Mouse (Mus musculus): ENCODE data around the gene Fkbp4. TPM values are rescaled to one million over a fixed set of nuclear protein-coding genes. Genes with fewer than 3 reads are reported as not detected.
A peak's percentile ranks its signal among the peaks of the same experiment; 100 is the strongest.

The Fkbp4 gene
- polyA plus RNA-seq, 1 experiment from 2014 or later = 180 TPM

DNA sequence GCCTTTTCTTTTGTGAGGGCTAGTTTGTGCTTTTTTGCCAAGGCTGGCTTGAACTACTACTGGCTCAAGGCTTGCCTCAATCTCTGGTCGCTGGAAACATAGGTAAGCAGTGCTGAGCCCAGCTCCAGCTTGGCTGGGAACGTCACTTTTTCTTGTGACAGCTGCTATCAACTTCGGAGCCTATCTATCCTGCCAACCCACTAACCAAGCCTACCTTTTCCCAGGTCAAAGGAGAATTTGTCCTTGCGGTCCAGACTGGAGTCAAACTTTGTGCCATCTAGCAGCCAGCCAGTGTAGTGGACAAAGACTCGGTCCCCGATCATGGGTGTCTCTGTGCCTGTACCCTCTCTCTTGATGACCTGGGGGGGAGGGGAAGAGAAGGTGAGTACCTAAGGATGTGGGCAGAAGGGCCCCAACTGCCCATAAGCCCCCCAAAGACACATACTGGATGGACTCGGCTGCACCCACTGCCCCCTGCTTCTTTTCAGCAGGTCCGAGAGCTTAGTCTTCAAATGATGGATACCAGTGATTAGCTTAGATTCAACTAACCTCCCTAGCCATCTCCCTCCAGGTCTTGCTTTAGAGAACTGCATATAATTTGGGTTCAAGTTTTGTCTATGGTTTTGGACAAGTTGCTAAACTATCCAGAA, 2.0 kb downstream of the Fkbp4 start:
- 0 out of 2 replicates have a peak, but pooled peaks cover 3% of the 10 kb centered on the region for H3K4me1 ChIP-seq (replicated peaks; ENCODE audit: control insufficient read depth, insufficient read depth)
- H3K27me3 ChIP-seq (ENCODE audit: control insufficient read depth, insufficient read depth, low read length) = no peaks in the 10 kb centered on the region
- no peak for TF ChIP-seq EP300 (optimal IDR thresholded peaks at IDR 0.05)
- no peak for TF ChIP-seq CTCF (IDR thresholded peaks at IDR 0.05; ENCODE audit: low read depth)
- 83% methylated on average over 8 of the region's 8 CpGs for WGBS
- H3K4me2 ChIP-seq (replicated peaks; ENCODE audit: low read depth) = peak overlapping the region; percentile 71
- H3K36me3 ChIP-seq (ENCODE audit: control insufficient read depth, insufficient read depth, low read length) = peaks cover 32% of the 10 kb centered on the region
- DNase-seq (ENCODE audit: low spot score) (no peak), ATAC-seq (ENCODE audit: low FRiP score, low TSS enrichment) (no peak)
- H3K9me3 ChIP-seq (ENCODE audit: control insufficient read depth, low read length) = no peaks in the 10 kb centered on the region
- 0 out of 2 replicates have a peak overlapping the region, but pooled peaks have one; percentile 8 for H3K27ac ChIP-seq (replicated peaks)
- H3K4me3 ChIP-seq (ENCODE audit: low read depth, low read length) = peak overlapping the region; percentile 90; the same call in 1 of the 2 replicates
- H3K9ac ChIP-seq (ENCODE audit: low read length) = no peak overlapping the region

DNA sequence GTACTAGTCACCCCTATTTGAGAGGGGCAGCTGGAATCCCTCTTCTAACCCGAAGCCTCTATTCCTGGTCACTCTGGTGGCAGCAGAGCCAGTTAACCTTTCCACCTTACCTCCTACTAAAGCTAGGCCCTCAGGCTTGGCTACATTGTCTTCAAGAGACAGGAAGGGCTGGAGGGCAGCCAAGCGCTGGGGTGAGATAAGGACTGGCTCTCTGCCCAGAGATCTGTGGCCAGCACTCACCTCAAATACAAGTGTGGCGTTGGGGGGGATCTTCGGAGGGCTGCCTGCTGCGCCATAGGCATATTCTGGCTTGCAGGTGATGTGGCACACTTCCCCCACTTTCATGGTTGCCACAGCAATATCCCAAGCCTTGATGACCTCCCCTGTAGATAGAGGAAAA, 3.0 kb downstream of the Fkbp4 start:
- H3K9ac ChIP-seq (ENCODE audit: low read length) = no peak overlapping the region
- peaks cover 32% of the 10 kb centered on the region for H3K36me3 ChIP-seq (ENCODE audit: control insufficient read depth, insufficient read depth, low read length)
- no peaks in the 10 kb centered on the region for H3K27me3 ChIP-seq (ENCODE audit: control insufficient read depth, insufficient read depth, low read length)
- no peak overlapping the region for H3K27ac ChIP-seq (replicated peaks)
- TF ChIP-seq CTCF (IDR thresholded peaks at IDR 0.05; ENCODE audit: low read depth) = no peak
- TF ChIP-seq EP300 (optimal IDR thresholded peaks at IDR 0.05) = no peak
- ATAC-seq (ENCODE audit: low FRiP score, low TSS enrichment) (no peak), DNase-seq (ENCODE audit: low spot score) (peak; percentile 70)
- H3K4me2 ChIP-seq (replicated peaks; ENCODE audit: low read depth) = no peak overlapping the region
- H3K4me1 ChIP-seq (replicated peaks; ENCODE audit: control insufficient read depth, insufficient read depth) = 0 out of 2 replicates have a peak, but pooled peaks cover 3% of the 10 kb centered on the region
- 57% methylated on average over 5 of the region's 5 CpGs for WGBS
- H3K9me3 ChIP-seq (ENCODE audit: control insufficient read depth, low read length) = no peaks in the 10 kb centered on the region
- H3K4me3 ChIP-seq (ENCODE audit: low read depth, low read length) = no peak overlapping the region

DNA sequence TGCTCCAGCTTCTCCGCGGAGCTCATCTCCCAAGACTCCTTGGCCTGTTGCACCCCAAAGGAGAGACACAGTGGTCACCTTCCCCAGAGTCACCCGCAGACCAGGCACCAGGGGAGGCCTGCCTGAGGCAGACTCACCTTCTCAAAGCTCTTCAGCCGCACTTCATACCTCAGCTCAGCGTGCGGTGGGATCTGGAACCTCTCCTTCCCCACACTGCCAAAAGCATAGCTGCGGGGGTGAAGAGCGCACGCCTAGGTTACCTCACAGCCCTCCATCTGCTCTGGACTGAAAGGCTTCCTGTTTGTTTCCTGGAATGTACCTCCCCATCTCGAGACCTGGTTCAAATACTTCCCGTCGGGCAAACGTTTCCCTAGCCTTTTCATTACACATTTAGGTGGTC, 4.9 kb downstream of the Fkbp4 start:
- H3K4me1 ChIP-seq (replicated peaks; ENCODE audit: control insufficient read depth, insufficient read depth) = no peaks in the 10 kb centered on the region
- 86% methylated on average over 13 of the region's 13 CpGs for WGBS
- no peaks in the 10 kb centered on the region for H3K27me3 ChIP-seq (ENCODE audit: control insufficient read depth, insufficient read depth, low read length)
- H3K4me3 ChIP-seq (ENCODE audit: low read depth, low read length) = no peak overlapping the region
- H3K4me2 ChIP-seq (replicated peaks; ENCODE audit: low read depth) = no peak overlapping the region
- TF ChIP-seq CTCF (IDR thresholded peaks at IDR 0.05; ENCODE audit: low read depth) (no peak), EP300 (optimal IDR thresholded peaks at IDR 0.05) (no peak)
- H3K9ac ChIP-seq (ENCODE audit: low read length) = no peak overlapping the region
- no peak for DNase-seq (ENCODE audit: low spot score)
- H3K9me3 ChIP-seq (ENCODE audit: control insufficient read depth, low read length) = no peaks in the 10 kb centered on the region
- H3K36me3 ChIP-seq (ENCODE audit: control insufficient read depth, insufficient read depth, low read length) = peaks cover 40% of the 10 kb centered on the region
- no peak overlapping the region for H3K27ac ChIP-seq (replicated peaks)
- ATAC-seq (ENCODE audit: low FRiP score, low TSS enrichment) = no peak

DNA sequence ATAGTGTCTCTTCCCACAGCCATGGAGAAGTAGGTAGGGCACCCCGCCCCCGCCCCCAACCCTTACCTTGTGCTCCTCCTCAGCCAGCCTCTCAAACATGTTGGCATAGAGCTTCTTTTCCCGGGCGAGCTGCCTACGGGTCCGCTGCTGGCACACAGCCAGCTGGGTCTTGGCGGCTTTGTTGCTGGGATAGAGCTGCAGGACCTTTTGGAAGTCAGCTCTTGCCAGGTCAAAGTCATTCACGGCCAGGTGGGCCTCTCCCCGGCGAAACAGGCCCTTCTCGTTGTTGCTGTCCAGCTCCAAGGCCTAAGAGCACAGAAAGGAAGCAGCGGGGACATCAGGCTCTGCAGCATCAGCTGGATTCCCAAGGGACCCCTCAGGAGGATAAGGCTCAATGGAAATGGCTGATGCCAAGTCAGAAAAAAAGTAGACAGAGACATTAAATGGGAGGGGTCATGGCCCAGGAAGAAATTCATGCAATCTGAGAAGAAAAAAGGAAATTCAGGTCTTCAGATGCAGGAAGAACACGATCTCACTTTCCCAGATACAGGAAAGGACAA, 6.0 kb downstream of the Fkbp4 start:
- TF ChIP-seq EP300 (optimal IDR thresholded peaks at IDR 0.05) = no peak
- TF ChIP-seq CTCF (IDR thresholded peaks at IDR 0.05; ENCODE audit: low read depth) = no peak
- WGBS = 71% methylated on average over 13 of the region's 13 CpGs
- Histone ChIP-seq H3K9me3 (ENCODE audit: control insufficient read depth, low read length) (no peaks in the 10 kb centered on the region), H3K36me3 (ENCODE audit: control insufficient read depth, insufficient read depth, low read length) (peaks cover 40% of the 10 kb centered on the region), H3K27me3 (ENCODE audit: control insufficient read depth, insufficient read depth, low read length) (no peaks in the 10 kb centered on the region), H3K4me1 (replicated peaks; ENCODE audit: control insufficient read depth, insufficient read depth) (no peaks in the 10 kb centered on the region), H3K9ac (ENCODE audit: low read length) (no peak overlapping the region), H3K4me3 (ENCODE audit: low read depth, low read length) (no peak overlapping the region), H3K27ac (replicated peaks) (no peak overlapping the region), H3K4me2 (replicated peaks; ENCODE audit: low read depth) (no peak overlapping the region)
- ATAC-seq (ENCODE audit: low FRiP score, low TSS enrichment) = no peak
- no peak for DNase-seq (ENCODE audit: low spot score)

DNA sequence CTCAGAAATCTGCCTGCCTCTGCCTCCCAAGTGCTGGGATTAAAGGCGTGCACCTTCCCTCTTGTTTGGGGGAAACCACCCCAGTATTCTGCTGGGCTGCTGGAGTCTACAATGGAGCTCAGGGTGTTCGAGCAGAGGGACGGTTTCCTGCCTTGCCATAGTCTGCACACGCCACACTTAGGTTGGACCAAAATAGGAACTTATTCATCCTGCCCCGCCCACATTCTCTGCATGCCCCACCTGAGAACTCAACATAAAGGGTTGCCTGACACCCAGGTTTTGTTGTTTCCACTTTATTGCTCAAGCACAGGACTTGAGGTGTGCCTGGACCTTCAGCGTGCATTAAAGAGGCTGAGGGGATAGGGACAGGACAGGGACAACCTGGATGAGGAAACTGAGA, 8.7 kb downstream of the Fkbp4 start:
- Histone ChIP-seq H3K4me2 (replicated peaks; ENCODE audit: low read depth) (no peak overlapping the region), H3K36me3 (ENCODE audit: control insufficient read depth, insufficient read depth, low read length) (peaks cover 35% of the 10 kb centered on the region), H3K9me3 (ENCODE audit: control insufficient read depth, low read length) (no peaks in the 10 kb centered on the region), H3K9ac (ENCODE audit: low read length) (no peak overlapping the region), H3K4me1 (replicated peaks; ENCODE audit: control insufficient read depth, insufficient read depth) (no peaks in the 10 kb centered on the region), H3K27me3 (ENCODE audit: control insufficient read depth, insufficient read depth, low read length) (no peaks in the 10 kb centered on the region), H3K27ac (replicated peaks) (no peak overlapping the region), H3K4me3 (ENCODE audit: low read depth, low read length) (no peak overlapping the region)
- 81% methylated on average over 6 of the region's 6 CpGs for WGBS
- no peak for DNase-seq (ENCODE audit: low spot score)
- TF ChIP-seq CTCF (IDR thresholded peaks at IDR 0.05; ENCODE audit: low read depth) = no peak
- no peak for TF ChIP-seq EP300 (optimal IDR thresholded peaks at IDR 0.05)
- peak; percentile 55; the same call in 1 of the 2 replicates for ATAC-seq (ENCODE audit: low FRiP score, low TSS enrichment)

DNA sequence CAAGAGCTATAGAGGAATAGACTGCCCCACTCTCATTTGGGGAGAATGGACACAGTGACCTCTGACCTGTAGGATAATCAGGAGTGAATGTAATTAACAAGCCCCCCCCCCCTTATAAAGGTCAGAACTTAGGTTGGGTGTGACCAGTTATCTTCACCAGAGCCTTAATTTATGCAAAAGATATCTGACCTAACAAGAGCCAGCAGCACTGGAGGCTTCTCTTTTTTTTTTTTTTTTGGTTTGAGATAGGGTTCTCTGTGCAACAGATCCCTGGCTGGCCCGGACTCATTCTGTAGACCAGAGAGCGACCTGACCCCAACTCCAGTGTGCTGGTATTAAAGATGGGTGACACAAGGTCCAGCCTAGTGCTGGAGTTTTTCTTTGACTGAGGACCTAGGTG, 9.2 kb downstream of the Fkbp4 start:
- DNase-seq (ENCODE audit: low spot score) (no peak), ATAC-seq (ENCODE audit: low FRiP score, low TSS enrichment) (no peak)
- Histone ChIP-seq H3K4me1 (replicated peaks; ENCODE audit: control insufficient read depth, insufficient read depth) (no peaks in the 10 kb centered on the region), H3K27me3 (ENCODE audit: control insufficient read depth, insufficient read depth, low read length) (no peaks in the 10 kb centered on the region), H3K4me2 (replicated peaks; ENCODE audit: low read depth) (no peak overlapping the region), H3K9me3 (ENCODE audit: control insufficient read depth, low read length) (no peaks in the 10 kb centered on the region), H3K27ac (replicated peaks) (no peak overlapping the region), H3K36me3 (ENCODE audit: control insufficient read depth, insufficient read depth, low read length) (peaks cover 32% of the 10 kb centered on the region), H3K9ac (ENCODE audit: low read length) (no peak overlapping the region), H3K4me3 (ENCODE audit: low read depth, low read length) (no peak overlapping the region)
- TF ChIP-seq EP300 (optimal IDR thresholded peaks at IDR 0.05) (no peak), CTCF (IDR thresholded peaks at IDR 0.05; ENCODE audit: low read depth) (no peak)
- WGBS = 94% methylated on average over 2 of the region's 2 CpGs
